Mouse (Mus musculus): ENCODE data around the gene Zfpl1. TPM values are rescaled to one million over a fixed set of nuclear protein-coding genes. Genes with fewer than 3 reads are reported as not detected.

Gene Zfpl1
- polyA plus RNA-seq (2014; fragmentation: Illumina TruSeq; extraction: RNeasy Lipid Tissue Mini Kit (QIAGEN cat#74804); ENCODE audit: low read depth, low replicate concordance), result 1.5 TPM

DNA sequence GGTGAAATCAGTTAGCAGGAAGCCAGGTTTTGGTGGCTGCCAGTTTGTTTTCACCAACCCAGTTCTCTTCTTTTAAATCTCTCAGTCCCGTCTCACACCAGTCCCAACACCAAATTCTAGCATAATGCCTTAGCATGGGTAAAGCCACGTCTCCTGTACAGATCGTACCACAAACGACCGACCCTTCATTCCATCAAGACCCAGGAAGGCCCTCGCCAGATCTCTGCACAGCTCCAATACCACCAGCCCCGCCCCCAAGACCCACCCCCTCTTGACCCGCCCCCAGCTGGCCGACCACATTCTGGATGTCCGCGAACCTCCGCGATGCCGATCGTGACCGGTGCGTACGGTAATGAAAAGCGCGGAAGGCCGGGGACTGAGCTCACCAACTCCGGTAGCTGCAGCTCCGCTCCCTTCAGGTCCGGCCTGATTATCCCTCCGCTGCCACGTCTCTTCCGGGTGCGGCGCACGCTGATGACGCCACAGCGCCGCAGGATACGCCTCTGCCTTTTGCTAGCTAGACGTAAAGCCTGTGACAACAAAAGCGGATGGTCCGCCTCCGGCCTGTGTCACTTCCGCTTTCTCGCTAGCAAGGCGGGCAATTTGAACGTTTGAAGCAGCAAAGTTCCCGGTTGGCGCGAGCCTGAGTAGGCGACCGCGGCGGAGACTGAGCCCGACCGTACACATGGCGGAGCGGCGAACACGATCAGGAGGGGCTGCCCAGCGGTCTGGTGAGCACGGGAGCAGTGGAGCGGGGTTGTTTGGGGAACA is at the start of gene Zfpl1, which contains the start of gene Cdca5:
Zfpl1 (minus strand) TSS at position 479 of the 771 bp plus-strand sequence.
Cdca5 (plus strand) TSS at position 506 of the 771 bp plus-strand sequence.

DNA sequence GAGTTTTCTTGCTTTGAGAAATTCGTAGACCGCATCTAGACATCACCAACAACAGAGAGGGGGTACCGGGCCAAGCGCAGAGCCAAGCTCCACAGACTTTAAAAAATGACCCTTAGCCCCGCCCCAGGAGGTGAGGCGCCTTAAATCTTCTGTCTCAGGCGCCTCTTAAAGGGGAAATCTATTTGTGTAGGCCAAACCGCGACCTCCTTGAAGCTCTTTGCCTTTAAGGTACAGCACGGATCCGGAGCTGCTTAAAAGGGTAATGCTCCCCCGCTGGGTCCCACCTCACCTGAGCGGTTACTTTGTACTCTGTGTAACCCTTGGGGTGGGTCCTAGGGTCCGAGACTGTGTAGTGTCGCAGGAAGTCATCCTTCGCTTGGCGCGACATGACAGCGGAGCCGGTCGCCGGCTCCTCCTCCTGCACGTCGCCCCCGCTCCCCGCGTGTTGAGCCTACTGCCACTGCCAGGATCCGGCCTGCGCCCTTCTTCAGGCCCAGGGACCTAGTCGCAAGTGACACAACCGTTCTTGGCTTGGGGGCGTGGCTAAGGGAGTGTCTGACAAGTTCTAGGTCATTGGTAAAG is 43.1 kb upstream of the Zfpl1 start, which contains the start of gene Snx15:
Snx15 (minus strand) TSS at position 545 of the 582 bp plus-strand sequence.

DNA sequence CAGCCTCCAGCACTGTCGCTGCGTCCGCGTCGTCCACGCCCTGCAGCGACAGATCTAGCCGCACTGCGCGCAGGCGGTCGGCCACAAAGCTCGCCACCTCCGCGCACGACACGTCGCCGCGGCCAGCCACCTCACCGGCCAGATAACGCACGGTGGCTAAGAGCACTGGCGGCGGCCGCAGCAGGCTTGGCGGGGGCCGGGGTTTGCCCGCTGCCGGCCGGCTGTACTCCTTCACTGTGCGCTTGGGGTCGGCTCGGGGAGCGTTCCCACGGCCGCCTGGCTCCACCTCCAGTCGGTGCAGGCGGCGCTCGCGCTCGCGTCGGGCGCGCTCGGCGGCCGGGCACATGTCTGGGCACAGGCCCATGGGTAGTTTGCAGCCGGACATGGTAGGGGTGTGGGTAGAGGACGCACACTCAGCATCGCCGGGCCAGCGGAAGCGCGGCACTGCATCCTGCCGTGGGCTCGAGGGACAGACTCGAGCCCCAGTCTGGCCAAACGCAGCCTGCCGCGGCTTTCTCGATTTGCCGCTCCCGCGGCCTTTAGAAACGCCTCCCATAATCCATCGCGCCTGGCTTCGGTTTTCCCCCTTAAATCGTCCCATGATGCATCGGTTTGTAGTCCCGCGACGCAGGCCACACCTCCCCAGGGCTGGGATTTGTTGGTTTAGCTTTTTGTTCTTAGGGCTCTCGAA is 33.4 kb upstream of the Zfpl1 start, which contains the start of gene Sac3d1:
Sac3d1 (minus strand) TSS at position 665 of the 691 bp plus-strand sequence.

DNA sequence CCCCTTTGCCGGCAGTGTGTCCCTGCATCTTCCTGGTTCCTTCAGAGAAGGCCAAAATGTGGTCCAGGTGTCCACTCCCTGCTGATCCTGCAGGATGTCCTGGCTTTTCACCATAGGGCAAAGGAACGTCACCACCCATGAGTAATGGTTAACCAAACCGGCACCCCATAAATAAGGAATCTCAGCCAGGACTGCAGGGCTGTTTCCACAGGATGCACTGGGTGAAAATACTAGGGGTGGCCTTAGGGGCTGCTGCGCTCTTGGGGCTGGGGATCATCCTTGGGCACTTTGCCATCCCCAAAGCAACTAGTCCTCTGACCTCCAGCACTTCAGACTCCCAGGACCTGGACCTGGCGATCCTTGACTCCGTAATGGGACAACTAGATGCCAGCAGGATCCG is 20.8 kb upstream of the Zfpl1 start, which contains the start of gene Naaladl1:
Naaladl1 (plus strand) TSS at position 197 of the 400 bp plus-strand sequence.

DNA sequence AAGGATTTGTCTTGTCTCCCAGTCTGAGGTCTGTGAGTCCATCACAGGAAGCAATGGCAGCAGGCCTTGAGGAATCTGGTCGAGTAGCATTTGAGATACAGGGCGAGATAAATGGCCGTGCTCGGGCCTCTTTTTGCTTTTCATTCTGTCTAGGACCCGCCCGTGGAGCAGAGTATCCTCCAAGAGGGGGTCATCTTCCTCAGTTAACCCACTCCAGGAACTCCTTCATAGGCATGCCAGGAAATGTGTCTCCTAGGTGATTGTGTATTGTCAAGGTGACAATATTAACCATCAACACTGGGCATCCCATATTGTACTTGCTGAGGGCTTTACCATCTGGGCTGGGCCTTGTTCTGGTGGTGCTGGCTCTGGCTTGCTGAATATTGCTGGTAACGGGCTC is 9.4 kb upstream of the Zfpl1 start, which contains the start of gene AC131692.1:
AC131692.1 (plus strand) TSS at position 301 of the 400 bp plus-strand sequence.

DNA sequence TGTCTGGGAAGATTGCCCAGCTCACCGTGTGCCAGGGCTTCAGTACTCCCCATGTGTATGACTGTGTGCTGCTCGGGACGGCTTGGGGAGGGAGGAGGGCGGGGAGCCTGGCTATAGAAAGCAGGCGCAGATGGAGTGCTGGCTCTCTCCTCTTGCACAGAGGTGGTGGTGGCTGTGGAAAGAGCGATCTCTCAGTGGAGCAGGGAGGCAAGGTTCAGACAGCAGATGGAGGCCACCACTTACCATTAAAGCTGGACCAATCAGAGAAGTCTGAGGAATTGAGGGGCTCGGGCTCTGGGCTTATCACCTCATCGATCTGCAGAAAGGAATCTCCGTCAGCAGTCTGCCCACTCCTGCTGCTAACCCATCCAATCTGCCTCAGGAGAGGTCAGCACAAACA is 2.6 kb downstream of the Zfpl1 start, which contains the start of gene Gm28374:
Gm28374 (minus strand) TSS at position 101 of the 400 bp plus-strand sequence.

DNA sequence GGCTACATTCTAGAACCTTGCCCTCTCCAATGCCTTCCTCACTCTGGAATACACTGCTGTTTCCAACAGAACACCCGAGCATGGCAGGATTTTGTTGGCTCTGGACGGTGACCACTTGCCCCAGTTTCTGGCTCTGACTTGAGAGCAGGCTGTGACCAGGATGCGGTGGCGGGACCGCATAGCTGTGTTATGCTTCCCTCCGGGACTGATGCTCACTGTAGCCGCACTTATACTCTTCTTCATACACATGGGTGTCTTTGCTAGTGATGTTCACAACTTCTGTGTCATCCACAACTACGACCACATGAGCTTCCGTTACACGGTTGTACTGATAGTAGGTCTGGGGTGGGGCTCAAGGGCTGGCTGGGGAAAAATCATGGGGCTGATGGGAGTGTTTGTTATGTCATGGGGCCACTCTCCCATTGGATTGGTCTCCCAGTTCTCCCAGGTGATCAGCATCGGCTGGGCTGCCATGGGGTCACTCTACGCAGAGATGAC is 4.7 kb downstream of the Zfpl1 start, which contains the start of gene Tmem262:
Tmem262 (plus strand) TSS at position 51 of the 498 bp plus-strand sequence.

DNA sequence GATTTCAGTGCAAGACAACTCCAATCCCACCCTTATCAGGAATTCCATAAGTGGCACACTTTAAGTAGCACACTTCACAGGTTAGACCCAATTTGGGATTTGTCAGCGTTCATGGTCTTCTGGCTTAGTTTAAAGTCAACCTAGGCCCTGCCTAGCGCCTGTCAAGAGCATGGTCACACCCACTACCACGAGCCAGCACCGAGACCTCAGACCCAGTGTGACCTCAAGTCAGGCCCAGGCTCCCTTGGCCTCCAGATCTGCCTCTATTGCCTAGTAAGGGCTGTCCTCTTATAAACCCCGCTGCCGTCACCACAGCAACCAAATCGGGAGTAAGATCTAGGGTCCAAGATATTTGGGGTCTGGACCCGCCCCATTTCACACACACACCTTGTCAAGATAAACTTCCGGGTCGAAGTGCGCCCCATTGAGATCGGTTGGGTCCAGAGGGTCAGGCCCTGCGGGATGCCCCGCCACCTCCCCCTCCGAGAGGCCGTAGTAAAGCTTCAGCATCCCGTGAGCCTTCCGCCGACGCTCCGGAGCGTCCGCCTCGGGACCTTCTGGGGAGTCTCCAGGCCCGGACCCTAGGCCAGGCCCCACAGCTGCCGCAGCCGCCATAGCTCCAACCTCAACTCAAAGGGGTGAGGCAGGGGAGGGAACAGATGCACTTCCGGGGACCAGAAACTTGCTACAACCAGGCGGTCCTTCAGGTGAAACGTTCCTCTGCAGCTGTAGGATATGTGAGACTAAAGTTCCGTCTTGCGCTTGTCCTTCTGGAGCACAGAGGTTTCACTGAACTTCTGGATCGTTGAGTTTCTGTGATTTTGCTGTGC is 8.0 kb downstream of the Zfpl1 start, which contains the start of gene Vps51:
Vps51 (minus strand) TSS at position 668 of the 830 bp plus-strand sequence.

DNA sequence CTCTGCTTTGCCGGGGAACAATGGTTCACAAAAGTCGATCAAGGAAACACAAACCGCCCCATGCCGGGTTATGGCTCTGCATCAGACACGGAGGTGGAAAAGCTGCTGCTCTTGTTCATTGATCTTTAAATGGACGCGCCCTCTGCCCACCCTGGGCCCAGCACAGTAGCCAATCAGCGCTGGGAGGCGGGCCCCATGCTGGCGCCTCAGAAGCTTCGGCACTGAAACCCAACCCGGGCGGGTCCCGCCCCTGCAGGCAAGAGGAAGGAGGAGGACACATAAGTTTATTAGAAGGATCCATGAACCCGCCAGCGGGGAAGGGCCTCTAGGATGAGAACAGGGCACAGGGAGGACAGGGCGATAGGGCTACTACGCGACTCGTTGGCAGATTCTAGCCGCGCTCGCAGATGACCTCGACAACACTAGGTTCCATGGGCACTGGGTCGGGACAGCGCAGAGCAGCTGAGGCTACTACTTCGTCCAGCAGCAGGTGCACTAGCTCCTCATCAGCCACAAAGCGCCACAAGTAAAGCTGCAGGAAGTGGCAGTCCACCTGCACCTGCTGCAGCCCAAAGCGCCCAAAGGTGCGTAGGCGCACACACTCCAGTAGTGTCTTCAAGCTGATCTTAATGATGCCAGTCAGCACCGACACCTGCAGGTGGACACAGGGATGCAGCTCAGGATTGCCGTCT is 16.9 kb downstream of the Zfpl1 start, which contains the start of gene Tm7sf2:
Tm7sf2 (minus strand) TSS at position 650 of the 692 bp plus-strand sequence.

DNA sequence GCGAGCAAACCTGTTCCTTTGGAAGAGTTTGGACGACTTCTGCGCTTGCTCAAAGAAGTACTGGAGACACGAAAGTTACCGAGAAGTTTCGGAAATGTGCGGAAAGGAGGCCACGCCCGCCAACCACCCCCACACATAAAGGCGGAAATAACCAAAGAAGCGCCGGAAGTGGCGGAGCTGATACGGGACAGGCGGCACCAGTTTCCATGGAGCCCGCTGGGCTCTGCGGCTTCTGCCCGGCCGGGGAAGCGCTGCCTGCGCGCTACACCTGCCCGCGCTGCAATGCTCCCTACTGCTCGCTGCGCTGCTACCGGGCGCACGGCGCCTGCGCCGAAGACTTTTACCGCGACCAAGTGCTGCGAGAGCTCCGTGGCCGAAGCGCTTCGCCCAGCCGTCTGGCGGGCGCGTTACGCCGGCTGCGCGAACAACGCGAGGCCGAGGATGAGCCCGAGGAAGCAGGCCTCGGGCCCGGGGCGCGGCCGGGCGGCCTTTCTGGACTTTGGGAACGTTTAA is 23.7 kb downstream of the Zfpl1 start, which contains the start of gene Znhit2:
Znhit2 (plus strand) TSS at position 172 of the 513 bp plus-strand sequence.

DNA sequence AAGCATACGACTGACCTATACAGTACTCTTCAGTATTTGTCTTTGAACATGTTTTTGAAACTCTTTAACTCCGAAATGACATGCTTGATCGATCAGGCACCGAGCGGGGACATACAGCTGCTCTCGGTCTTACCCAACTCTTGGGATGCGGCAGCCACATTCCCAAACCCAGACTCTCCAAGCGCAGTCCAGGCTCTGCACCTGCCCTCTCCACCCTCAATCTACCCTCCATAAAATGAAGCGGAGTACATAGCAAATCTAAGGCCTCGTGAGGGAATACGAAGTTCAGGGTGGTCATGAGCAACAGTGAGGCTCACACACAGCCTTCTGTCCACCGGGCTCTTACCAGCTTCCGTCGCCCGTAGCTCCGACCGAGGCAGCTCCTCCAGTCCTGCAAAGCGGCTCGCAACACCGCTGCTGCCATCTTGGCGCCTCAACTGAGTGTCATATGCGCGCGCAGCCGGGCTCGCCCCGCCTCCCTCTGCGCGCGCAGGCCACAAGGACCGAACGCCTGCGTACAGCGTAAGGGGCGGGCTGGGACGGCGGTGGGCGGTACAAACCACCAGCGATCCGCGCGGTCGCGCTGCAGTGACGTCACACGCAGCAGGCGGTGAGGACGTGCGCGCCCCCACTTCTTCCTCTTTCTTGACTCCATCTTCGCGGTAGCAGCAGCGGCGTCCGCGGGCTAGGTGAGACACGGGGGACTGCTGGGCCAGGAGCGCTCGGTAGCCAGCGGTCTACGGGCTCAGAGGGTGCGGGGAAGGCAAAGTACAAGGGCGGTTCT is 27.3 kb downstream of the Zfpl1 start, which contains the start of the genes Mrpl49 and Fau:
Mrpl49 (minus strand) TSS at position 473 of the 784 bp plus-strand sequence.
Fau (plus strand) TSS at position 532 of the 784 bp plus-strand sequence.

DNA sequence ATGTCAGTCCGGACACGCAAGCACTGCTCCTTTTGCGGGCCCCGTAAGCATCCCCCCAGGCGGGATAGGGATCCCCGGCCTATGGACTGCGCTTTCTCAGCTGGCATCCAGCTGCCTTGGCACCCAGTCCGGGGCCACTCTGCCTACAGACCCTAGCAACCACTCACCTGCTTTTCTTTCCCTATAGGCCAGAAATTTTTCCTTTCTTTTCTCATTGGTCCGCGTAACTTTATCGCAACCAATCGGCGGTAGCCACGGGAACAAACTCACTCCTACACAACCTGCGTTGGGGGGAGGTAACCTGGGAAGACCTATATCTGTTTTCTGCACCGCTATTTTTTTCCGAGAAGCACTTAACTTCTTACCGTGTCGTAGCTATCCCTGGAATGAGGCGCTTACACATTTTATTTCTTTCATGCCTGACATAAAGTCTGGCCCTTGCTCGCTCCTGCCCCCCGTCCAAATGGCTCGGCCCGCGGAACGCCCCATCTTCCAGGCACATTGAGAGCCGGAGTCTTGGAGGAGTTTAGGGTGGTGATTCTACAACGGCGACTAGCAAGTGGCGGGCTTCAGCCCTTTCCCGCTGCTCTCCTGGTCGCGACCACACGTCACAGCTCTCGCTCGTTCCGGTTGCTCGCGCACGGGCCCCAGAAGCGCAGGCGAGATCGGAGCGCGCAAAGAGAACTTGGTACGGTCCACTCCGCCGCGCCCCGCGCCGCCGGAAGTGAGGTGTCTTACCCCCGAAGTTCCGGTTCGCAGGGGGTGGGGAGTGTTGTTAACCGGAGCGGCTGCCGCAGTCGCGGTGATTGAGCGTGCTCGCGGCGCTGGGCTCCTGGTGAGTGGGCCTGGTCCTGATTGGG is 38.2 kb downstream of the Zfpl1 start, which contains the start of gene Syvn1:
Syvn1 (plus strand) TSS at position 283 of the 860 bp plus-strand sequence.

Other genes starting within 250 kb of the Zfpl1 start
- gene Frmd8, start 209.7 kb downstream of the Zfpl1 start, polyA plus RNA-seq (2014; fragmentation: Illumina TruSeq; extraction: RNeasy Lipid Tissue Mini Kit (QIAGEN cat#74804); ENCODE audit: low read depth, low replicate concordance), result 4.1 TPM
- gene Slc25a45, start 207.1 kb downstream of the Zfpl1 start, polyA plus RNA-seq (2014; fragmentation: Illumina TruSeq; extraction: RNeasy Lipid Tissue Mini Kit (QIAGEN cat#74804); ENCODE audit: low read depth, low replicate concordance), result 3.4 TPM
- gene Tigd3, start 190.8 kb downstream of the Zfpl1 start, polyA plus RNA-seq (2014; fragmentation: Illumina TruSeq; extraction: RNeasy Lipid Tissue Mini Kit (QIAGEN cat#74804); ENCODE audit: low read depth, low replicate concordance), result not detected
- gene Dpf2, start 171.9 kb downstream of the Zfpl1 start, polyA plus RNA-seq (2014; fragmentation: Illumina TruSeq; extraction: RNeasy Lipid Tissue Mini Kit (QIAGEN cat#74804); ENCODE audit: low read depth, low replicate concordance), result 8.1 TPM
- 1.7 TPM for gene Cdc42ep2, start 160.1 kb downstream of the Zfpl1 start, polyA plus RNA-seq (2014; fragmentation: Illumina TruSeq; extraction: RNeasy Lipid Tissue Mini Kit (QIAGEN cat#74804); ENCODE audit: low read depth, low replicate concordance)
- 3.7 TPM for gene Pola2, start 120.8 kb downstream of the Zfpl1 start, polyA plus RNA-seq (2014; fragmentation: Illumina TruSeq; extraction: RNeasy Lipid Tissue Mini Kit (QIAGEN cat#74804); ENCODE audit: low read depth, low replicate concordance)
- not detected for gene Slc22a20, start 98.8 kb downstream of the Zfpl1 start, polyA plus RNA-seq (2014; fragmentation: Illumina TruSeq; extraction: RNeasy Lipid Tissue Mini Kit (QIAGEN cat#74804); ENCODE audit: low read depth, low replicate concordance)
- 2.1 TPM for gene Capn1, start 69.1 kb downstream of the Zfpl1 start, polyA plus RNA-seq (2014; fragmentation: Illumina TruSeq; extraction: RNeasy Lipid Tissue Mini Kit (QIAGEN cat#74804); ENCODE audit: low read depth, low replicate concordance)
- 0.82 TPM for gene Syvn1, start 38.4 kb downstream of the Zfpl1 start, polyA plus RNA-seq (2014; fragmentation: Illumina TruSeq; extraction: RNeasy Lipid Tissue Mini Kit (QIAGEN cat#74804); ENCODE audit: low read depth, low replicate concordance)
- gene Mrpl49, start 27.2 kb downstream of the Zfpl1 start, polyA plus RNA-seq (2014; fragmentation: Illumina TruSeq; extraction: RNeasy Lipid Tissue Mini Kit (QIAGEN cat#74804); ENCODE audit: low read depth, low replicate concordance), result 39.2 TPM
- gene Fau, start 27.1 kb downstream of the Zfpl1 start, polyA plus RNA-seq (2014; fragmentation: Illumina TruSeq; extraction: RNeasy Lipid Tissue Mini Kit (QIAGEN cat#74804); ENCODE audit: low read depth, low replicate concordance), result 27.5 TPM
- gene Znhit2, start 23.8 kb downstream of the Zfpl1 start, polyA plus RNA-seq (2014; fragmentation: Illumina TruSeq; extraction: RNeasy Lipid Tissue Mini Kit (QIAGEN cat#74804); ENCODE audit: low read depth, low replicate concordance), result not detected
- gene Tm7sf2, start 16.6 kb downstream of the Zfpl1 start, polyA plus RNA-seq (2014; fragmentation: Illumina TruSeq; extraction: RNeasy Lipid Tissue Mini Kit (QIAGEN cat#74804); ENCODE audit: low read depth, low replicate concordance), result 2.7 TPM
- 7.1 TPM for gene Vps51, start 7.7 kb downstream of the Zfpl1 start, polyA plus RNA-seq (2014; fragmentation: Illumina TruSeq; extraction: RNeasy Lipid Tissue Mini Kit (QIAGEN cat#74804); ENCODE audit: low read depth, low replicate concordance)
- gene Tmem262, start 4.9 kb downstream of the Zfpl1 start, polyA plus RNA-seq (2014; fragmentation: Illumina TruSeq; extraction: RNeasy Lipid Tissue Mini Kit (QIAGEN cat#74804); ENCODE audit: low read depth, low replicate concordance), result not detected
- not detected for gene Gm28374, start 2.7 kb downstream of the Zfpl1 start, polyA plus RNA-seq (2014; fragmentation: Illumina TruSeq; extraction: RNeasy Lipid Tissue Mini Kit (QIAGEN cat#74804); ENCODE audit: low read depth, low replicate concordance)
- 1.2 TPM for gene Cdca5, start within 50 bp of the Zfpl1 start, polyA plus RNA-seq (2014; fragmentation: Illumina TruSeq; extraction: RNeasy Lipid Tissue Mini Kit (QIAGEN cat#74804); ENCODE audit: low read depth, low replicate concordance)
- gene AC131692.1, start 9.5 kb upstream of the Zfpl1 start, polyA plus RNA-seq (2014; fragmentation: Illumina TruSeq; extraction: RNeasy Lipid Tissue Mini Kit (QIAGEN cat#74804); ENCODE audit: low read depth, low replicate concordance), result not detected
- gene Naaladl1, start 20.8 kb upstream of the Zfpl1 start, polyA plus RNA-seq (2014; fragmentation: Illumina TruSeq; extraction: RNeasy Lipid Tissue Mini Kit (QIAGEN cat#74804); ENCODE audit: low read depth, low replicate concordance), result not detected
- 0.70 TPM for gene Sac3d1, start 33.7 kb upstream of the Zfpl1 start, polyA plus RNA-seq (2014; fragmentation: Illumina TruSeq; extraction: RNeasy Lipid Tissue Mini Kit (QIAGEN cat#74804); ENCODE audit: low read depth, low replicate concordance)
- 4.0 TPM for gene Snx15, start 43.3 kb upstream of the Zfpl1 start, polyA plus RNA-seq (2014; fragmentation: Illumina TruSeq; extraction: RNeasy Lipid Tissue Mini Kit (QIAGEN cat#74804); ENCODE audit: low read depth, low replicate concordance)
- gene Batf2, start 56.0 kb upstream of the Zfpl1 start, polyA plus RNA-seq (2014; fragmentation: Illumina TruSeq; extraction: RNeasy Lipid Tissue Mini Kit (QIAGEN cat#74804); ENCODE audit: low read depth, low replicate concordance), result not detected
- gene Arl2, start 56.6 kb upstream of the Zfpl1 start, polyA plus RNA-seq (2014; fragmentation: Illumina TruSeq; extraction: RNeasy Lipid Tissue Mini Kit (QIAGEN cat#74804); ENCODE audit: low read depth, low replicate concordance), result 2.3 TPM
- gene Majin, start 99.4 kb upstream of the Zfpl1 start, polyA plus RNA-seq (2014; fragmentation: Illumina TruSeq; extraction: RNeasy Lipid Tissue Mini Kit (QIAGEN cat#74804); ENCODE audit: low read depth, low replicate concordance), result not detected
- not detected for gene Gpha2, start 141.4 kb upstream of the Zfpl1 start, polyA plus RNA-seq (2014; fragmentation: Illumina TruSeq; extraction: RNeasy Lipid Tissue Mini Kit (QIAGEN cat#74804); ENCODE audit: low read depth, low replicate concordance)
- gene Ppp2r5b, start 150.9 kb upstream of the Zfpl1 start, polyA plus RNA-seq (2014; fragmentation: Illumina TruSeq; extraction: RNeasy Lipid Tissue Mini Kit (QIAGEN cat#74804); ENCODE audit: low read depth, low replicate concordance), result 3.4 TPM
- not detected for gene Atg2a, start 156.7 kb upstream of the Zfpl1 start, polyA plus RNA-seq (2014; fragmentation: Illumina TruSeq; extraction: RNeasy Lipid Tissue Mini Kit (QIAGEN cat#74804); ENCODE audit: low read depth, low replicate concordance)
- gene Ehd1, start 191.8 kb upstream of the Zfpl1 start, polyA plus RNA-seq (2014; fragmentation: Illumina TruSeq; extraction: RNeasy Lipid Tissue Mini Kit (QIAGEN cat#74804); ENCODE audit: low read depth, low replicate concordance), result 14.9 TPM
- gene Cdc42bpg, start 221.5 kb upstream of the Zfpl1 start, polyA plus RNA-seq (2014; fragmentation: Illumina TruSeq; extraction: RNeasy Lipid Tissue Mini Kit (QIAGEN cat#74804); ENCODE audit: low read depth, low replicate concordance), result 2.4 TPM

Measured in adrenal gland, adult 10 weeks (tissue).